Mouse (Mus musculus) brain, embryonic 14.5 days (tissue): ENCODE measurements around the gene 4833427G06Rik. TPM values are rescaled to one million over a fixed set of nuclear protein-coding genes. Genes with fewer than 3 reads are reported as not detected.

ENCODE experiments used
- DNase-seq: peaks from one replicate; pipeline ENCODE4 v3.0.0-alpha.2; 2011; ENCODE audit warnings: low read depth
- CTCF ChIP-seq: fragments of 200-500 bp; IDR thresholded peaks from 2 replicates; pipeline ENCODE4 v1.5.1; 2012; ENCODE audit warnings: inconsistent platforms, mild to moderate bottlenecking, moderate library complexity, borderline replicate concordance; ENCODE audit not compliant: insufficient read depth, insufficient read length; ENCODE audit errors: extremely low read depth
- POLR2A ChIP-seq: fragments of 200-500 bp; IDR thresholded peaks from 2 replicates; pipeline ENCODE4 v1.6.1; 2012; ENCODE audit warnings: mild to moderate bottlenecking, inconsistent platforms, borderline replicate concordance; ENCODE audit not compliant: poor library complexity, insufficient read depth, insufficient read length, severe bottlenecking; ENCODE audit errors: extremely low read depth
- polyA plus RNA-seq: library from polyadenylated mRNA; depleted of rRNA; stranded (reverse); fragments of >200 nt; gene quantifications from 2 replicates; pipeline ENCODE4 v1.2.3, GENCODE M21; 2012

The 4833427G06Rik gene
- polyA plus RNA-seq, 1 experiment = 0.72 TPM

- peak; percentile 27 for DNase-seq
- TF ChIP-seq POLR2A (no peak), CTCF (no peak)
Observed at GRCm38 (mm10) chr9:51103808-51104514, 2.1 kb upstream of the 4833427G06Rik start.

GRCm38 (mm10) chr9:51102963-51103807 lies 1.3 kb upstream of the 4833427G06Rik start:
- peak; percentile 72 for DNase-seq
- no peak for TF ChIP-seq POLR2A
- no peak for TF ChIP-seq CTCF

GRCm38 (mm10) chr9:51096306-51096705 lies 5.6 kb downstream of the 4833427G06Rik start:
- no peak for DNase-seq
- TF ChIP-seq POLR2A = no peak
- TF ChIP-seq CTCF = no peak

GRCm38 (mm10) chr9:51093697-51094096 lies 8.2 kb downstream of the 4833427G06Rik start:
- no peak for TF ChIP-seq POLR2A
- no peak for TF ChIP-seq CTCF
- no peak for DNase-seq

- DNase-seq = no peak
- TF ChIP-seq POLR2A (no peak), CTCF (no peak)
Observed at GRCm38 (mm10) chr9:51081614-51082013, 20.3 kb downstream of the 4833427G06Rik start.

- peak; percentile 85 for DNase-seq
- TF ChIP-seq POLR2A = no peak
- no peak for TF ChIP-seq CTCF
Observed at GRCm38 (mm10) chr9:51076979-51077315, 24.9 kb downstream of the 4833427G06Rik start, which contains the start of gene Layn. Gene Layn (minus strand): TSS chr9:51077094.

GRCm38 (mm10) chr9:51076300-51076978 lies 25.4 kb downstream of the 4833427G06Rik start:
- DNase-seq = peak; percentile 25
- TF ChIP-seq POLR2A (no peak), CTCF (no peak)

GRCm38 (mm10) chr9:51075780-51076179 lies 26.1 kb downstream of the 4833427G06Rik start:
- peak; percentile 83 for DNase-seq
- no peak for TF ChIP-seq CTCF
- no peak for TF ChIP-seq POLR2A

GRCm38 (mm10) chr9:51070801-51071200 lies 31.1 kb downstream of the 4833427G06Rik start:
- DNase-seq = no peak
- TF ChIP-seq CTCF (no peak), POLR2A (no peak)

GRCm38 (mm10) chr9:51068202-51068601 lies 33.7 kb downstream of the 4833427G06Rik start:
- TF ChIP-seq POLR2A (no peak), CTCF (no peak)
- DNase-seq = peak; percentile 35

- TF ChIP-seq POLR2A = no peak
- TF ChIP-seq CTCF = no peak
- no peak for DNase-seq
Observed at GRCm38 (mm10) chr9:51060601-51061000, 41.3 kb downstream of the 4833427G06Rik start, which contains the start of gene Btg4. Gene Btg4 (plus strand): TSS chr9:51060901.
